Mouse (Mus musculus) embryo, embryonic 9.5 days (tissue): ENCODE measurements around the gene Znrf1.

Experiments used
- DNase-seq: peaks from one replicate; pipeline ENCODE4 v3.0.0-alpha.2; 2017; ENCODE audit errors: extremely low spot score

Gene Znrf1

GRCm38 (mm10) chr8:111569926-111570325 lies 34.0 kb downstream of the Znrf1 start:
- DNase-seq = no peak

DNA sequence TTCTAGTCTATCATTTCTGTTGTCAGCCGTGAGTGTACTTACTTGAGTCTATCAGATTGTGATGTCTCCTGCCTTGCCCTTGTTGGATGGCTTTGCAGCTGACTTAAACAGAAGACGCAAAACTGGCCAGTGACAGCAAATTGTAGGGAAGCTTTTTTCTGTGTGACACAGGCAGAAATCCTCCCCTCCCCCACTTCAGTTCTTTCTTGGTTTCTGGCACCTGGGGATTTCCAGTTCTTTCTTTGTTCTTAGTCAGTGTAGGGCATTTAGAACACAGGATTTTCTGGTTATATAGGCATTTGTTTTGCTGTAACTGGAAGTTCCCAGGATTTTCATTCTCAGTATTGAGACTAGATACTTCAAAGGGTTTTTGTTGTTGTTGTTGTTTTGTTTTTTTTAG lies 34.5 kb downstream of the Znrf1 start:
- no peak for DNase-seq

GRCm38 (mm10) chr8:111571661-111572060 lies 35.8 kb downstream of the Znrf1 start:
- no peak for DNase-seq

GRCm38 (mm10) chr8:111572431-111572830 lies 36.5 kb downstream of the Znrf1 start:
- DNase-seq = no peak

- DNase-seq = no peak
These were observed 37.7 kb downstream of the Znrf1 start for GRCm38 (mm10) chr8:111573583-111573982.

DNA sequence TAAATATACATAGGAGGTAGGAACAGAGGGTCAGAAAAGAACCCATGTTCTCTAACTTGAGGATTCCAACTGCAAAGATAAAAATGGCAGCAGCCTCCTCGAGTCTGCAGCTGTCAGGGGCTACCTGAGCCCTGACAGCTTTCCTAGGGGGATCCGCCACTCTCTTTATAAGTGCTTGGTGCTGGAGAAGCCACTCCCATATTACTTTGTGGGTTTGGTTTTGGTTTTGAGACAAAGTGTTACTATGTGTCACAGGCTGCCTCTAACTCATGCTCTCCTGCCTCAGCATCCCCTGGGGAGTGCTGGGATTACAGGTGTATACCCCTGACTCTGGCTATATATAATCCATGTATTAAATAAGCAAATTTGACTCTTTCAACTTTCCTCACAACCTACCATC lies 38.1 kb downstream of the Znrf1 start:
- DNase-seq = no peak

GRCm38 (mm10) chr8:111575492-111575891 lies 39.6 kb downstream of the Znrf1 start:
- DNase-seq = no peak

GRCm38 (mm10) chr8:111576501-111576900 lies 40.6 kb downstream of the Znrf1 start:
- DNase-seq = no peak

GRCm38 (mm10) chr8:111577880-111578533 lies 42.1 kb downstream of the Znrf1 start:
- no peak for DNase-seq

- no peak for DNase-seq
These were observed 43.4 kb downstream of the Znrf1 start for GRCm38 (mm10) chr8:111579318-111579717.

DNA sequence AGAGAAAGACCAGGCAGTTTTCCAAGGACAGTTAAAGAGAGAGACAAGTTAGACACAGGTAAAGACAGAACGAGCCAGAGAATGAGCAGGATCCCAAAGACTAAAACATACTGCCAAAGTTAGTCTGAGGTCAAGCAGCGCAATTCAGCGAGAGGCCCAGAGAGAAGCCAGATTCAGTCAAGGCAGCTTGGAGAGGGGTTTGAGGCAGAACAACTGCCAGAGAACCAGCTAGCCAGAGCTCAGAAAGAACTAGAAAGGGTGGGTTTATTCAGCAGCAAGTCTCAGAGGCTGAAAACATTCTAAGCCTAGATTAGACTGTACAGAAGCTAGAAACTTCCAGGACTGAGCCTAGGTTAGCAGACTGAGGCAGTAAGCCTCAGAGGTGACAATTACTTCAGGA lies 44.4 kb downstream of the Znrf1 start:
- DNase-seq = no peak

GRCm38 (mm10) chr8:111582386-111582785 lies 46.5 kb downstream of the Znrf1 start:
- no peak for DNase-seq

- DNase-seq = no peak
These were observed 49.0 kb downstream of the Znrf1 start for GRCm38 (mm10) chr8:111584946-111585345.

DNA sequence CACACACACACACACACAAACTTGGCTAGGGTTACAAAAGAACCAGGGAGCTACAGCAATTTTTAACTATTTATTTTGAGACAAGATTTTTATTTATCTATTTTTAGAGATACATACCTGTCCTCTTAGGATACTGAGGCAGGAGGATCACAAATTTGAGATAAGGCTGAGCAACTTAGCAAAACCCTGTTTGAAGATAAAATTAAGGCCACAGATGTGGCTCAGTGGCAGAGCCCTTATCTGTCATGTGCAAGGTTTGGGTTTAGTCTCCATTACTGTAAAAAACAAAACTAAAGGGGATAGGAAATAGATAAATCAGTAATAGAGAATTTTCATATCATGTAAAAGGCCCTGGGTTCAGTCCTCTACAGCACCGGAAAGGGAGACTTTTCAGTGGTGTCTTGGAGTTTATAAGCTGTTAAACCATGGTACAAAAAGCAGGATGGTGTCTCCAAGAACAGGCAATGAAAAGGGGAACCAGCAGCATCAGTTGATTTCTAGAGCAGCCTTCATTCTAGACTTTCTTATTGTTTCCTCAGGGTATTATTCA lies 51.7 kb downstream of the Znrf1 start:
- no peak for DNase-seq

DNA sequence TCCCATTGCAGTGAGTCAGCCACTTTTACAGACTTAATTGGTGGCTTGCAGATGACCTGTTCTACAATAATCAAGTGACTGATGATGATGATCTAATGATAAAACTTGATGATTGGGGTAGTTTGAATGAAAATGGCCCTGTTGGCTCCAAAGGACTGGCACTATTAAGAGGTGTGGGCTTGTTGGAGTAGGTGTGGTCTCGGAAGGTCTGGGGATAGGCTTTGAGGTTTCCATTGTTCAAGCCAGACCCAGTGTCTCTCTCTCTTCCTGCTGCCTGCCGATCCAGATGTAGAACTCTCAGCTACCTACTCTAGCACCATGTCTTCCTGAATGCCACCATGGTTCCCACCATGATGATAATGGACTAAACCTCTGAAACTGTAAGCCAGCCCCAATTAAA lies 52.4 kb downstream of the Znrf1 start:
- DNase-seq = no peak

- DNase-seq = no peak
These were observed 54.3 kb downstream of the Znrf1 start for GRCm38 (mm10) chr8:111590214-111590613.

DNA sequence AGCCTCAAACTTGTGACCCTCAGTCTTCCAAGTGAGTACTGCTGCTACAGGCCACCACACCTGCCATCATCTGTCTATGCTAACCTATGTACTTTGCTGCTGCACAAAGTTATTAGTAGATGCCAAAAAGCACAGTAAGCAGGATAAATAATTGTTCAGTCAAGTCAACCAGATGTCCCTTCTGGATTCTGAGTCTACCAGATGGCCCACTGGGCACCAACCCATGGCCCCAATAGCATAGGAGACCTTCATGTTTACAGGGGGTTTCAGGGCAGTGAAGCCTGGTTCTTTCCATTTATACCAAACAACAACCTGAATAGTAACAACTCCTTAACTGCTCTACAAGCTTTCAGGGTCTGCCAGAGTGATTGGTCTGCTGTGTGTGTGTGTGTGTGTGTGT lies 55.3 kb downstream of the Znrf1 start:
- DNase-seq = no peak

GRCm38 (mm10) chr8:111592390-111592910 lies 56.6 kb downstream of the Znrf1 start:
- DNase-seq = no peak

- DNase-seq = no peak
These were observed 58.3 kb downstream of the Znrf1 start for GRCm38 (mm10) chr8:111594044-111594840.

DNA sequence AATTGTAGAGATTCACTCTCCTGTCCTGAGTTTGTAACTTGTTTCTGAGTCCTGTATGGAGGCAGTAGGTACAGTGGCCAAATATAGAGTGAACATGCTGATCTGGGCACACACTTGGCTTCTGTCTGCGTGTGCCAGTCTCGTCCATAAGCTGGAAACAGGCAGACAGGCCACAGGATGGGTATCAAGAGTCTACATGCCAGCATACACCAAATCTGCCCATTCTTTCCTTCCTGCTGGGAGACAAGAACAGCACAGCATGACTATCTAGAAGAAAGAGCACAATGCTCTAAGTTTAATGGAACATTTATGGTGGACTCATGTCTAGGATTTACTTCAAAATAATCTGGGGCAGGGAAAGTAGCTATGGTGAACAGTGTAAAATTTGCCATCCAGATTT lies 59.1 kb downstream of the Znrf1 start:
- no peak for DNase-seq

- DNase-seq = no peak
These were observed 60.0 kb downstream of the Znrf1 start for GRCm38 (mm10) chr8:111595712-111596484.

DNA sequence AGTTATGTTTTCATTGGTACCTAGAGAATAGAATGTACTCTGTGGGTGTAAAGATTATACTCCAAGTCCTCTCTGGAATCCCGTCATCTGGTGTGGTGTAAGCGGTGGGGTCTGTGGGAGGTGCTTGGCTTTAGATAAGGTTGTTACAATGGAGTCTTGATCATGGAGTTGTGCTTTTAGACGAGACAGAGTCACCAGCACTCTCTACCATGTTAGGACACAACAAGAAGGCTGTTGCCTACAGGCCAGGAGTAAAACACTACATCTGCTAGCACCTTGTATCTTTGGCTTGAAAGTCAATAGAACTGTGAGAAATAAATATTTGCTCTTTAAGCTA lies 60.6 kb downstream of the Znrf1 start:
- DNase-seq = no peak
